ENCODE assay signal across 9 mouse cellular contexts in the genomic region with DNA sequence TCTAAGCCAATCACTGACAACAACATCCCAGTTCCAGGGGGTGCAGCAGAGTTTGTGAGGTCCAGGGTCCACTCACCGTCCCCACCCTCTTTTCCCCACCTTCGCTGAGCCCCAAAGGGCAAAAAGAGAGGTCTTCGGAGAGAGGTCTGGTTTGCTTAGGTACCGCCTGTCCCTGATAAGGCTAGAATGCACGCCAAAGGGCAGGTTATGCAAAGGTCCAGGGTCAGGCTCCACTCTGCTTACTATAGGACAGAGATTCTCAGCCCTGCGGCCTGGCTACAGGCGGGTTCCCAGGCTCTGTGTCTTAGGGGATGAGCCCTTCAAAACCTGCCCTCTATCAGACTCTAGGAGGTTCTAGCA. TPM values are rescaled to one million over a fixed set of nuclear protein-coding genes. Genes with fewer than 3 reads are reported as not detected.
DNase-seq lines count a peak whose midpoint lies in the region; ATAC-seq lines count a peak whose summit lies in the region.
"Had no signal": no experiment of that assay in that cellular context is flagged by ENCODE, and none has a peak within 500 bp of the region (broad histone marks: within the 10 kb centered on the region; RNA-seq: fewer than 3 reads in every experiment).

No protein-coding gene starts in this region.

- WGBS in heart, embryonic 11.5 days (ENCODE audit: insufficient replicate concordance): 11% methylated on average over 7 of the region's 7 CpGs
- 17% methylated on average over 7 of the region's 7 CpGs for WGBS in embryonic facial prominence, embryonic 11.5 days
- 14% methylated on average over 7 of the region's 7 CpGs for WGBS in intestine, embryonic 15.5 days
- 22% methylated on average over 7 of the region's 7 CpGs for WGBS in midbrain, embryonic 14.5 days

- no peaks in the 10 kb centered on the region for H3K27me3 ChIP-seq in heart, embryonic 11.5 days (ENCODE audit: control insufficient read depth, insufficient read depth, low read length)
- no peaks in the 10 kb centered on the region for H3K27me3 ChIP-seq in embryonic facial prominence, embryonic 11.5 days (ENCODE audit: control insufficient read depth, insufficient read depth, low read length)
- H3K27me3 ChIP-seq in intestine, embryonic 15.5 days (replicated peaks): no peaks in the 10 kb centered on the region
- no peaks in the 10 kb centered on the region for H3K27me3 ChIP-seq in midbrain, embryonic 14.5 days (ENCODE audit: control insufficient read depth, insufficient read depth, low read length)

- peaks cover 10% of the 10 kb centered on the region for H3K4me1 ChIP-seq in heart, embryonic 11.5 days (ENCODE audit: control insufficient read depth, insufficient read depth, low read length)
- H3K4me1 ChIP-seq in embryonic facial prominence, embryonic 11.5 days (ENCODE audit: control insufficient read depth, insufficient read depth, low read length): no peaks in the 10 kb centered on the region
- H3K4me1 ChIP-seq in intestine, embryonic 15.5 days (replicated peaks): peaks cover 18% of the 10 kb centered on the region
- H3K4me1 ChIP-seq in midbrain, embryonic 14.5 days (ENCODE audit: control insufficient read depth, insufficient read depth, low read length): peaks cover 8% of the 10 kb centered on the region

- peak overlapping the region; percentile 50 for H3K4me3 ChIP-seq in heart, embryonic 11.5 days (ENCODE audit: low read depth, low read length)
- H3K4me3 ChIP-seq in embryonic facial prominence, embryonic 11.5 days (ENCODE audit: low read depth, low read length): peak overlapping the region; percentile 36
- peak overlapping the region; percentile 45 for H3K4me3 ChIP-seq in intestine, embryonic 15.5 days (replicated peaks)
- H3K4me3 ChIP-seq in midbrain, embryonic 14.5 days (replicated peaks; ENCODE audit: low read depth, low read length): peak overlapping the region; percentile 21

- H3K36me3 ChIP-seq in heart, embryonic 11.5 days (ENCODE audit: control insufficient read depth, insufficient read depth, low read length): no peaks in the 10 kb centered on the region
- H3K36me3 ChIP-seq in embryonic facial prominence, embryonic 11.5 days (replicated peaks; ENCODE audit: control insufficient read depth, insufficient read depth, low read depth, low read length): no peaks in the 10 kb centered on the region
- H3K36me3 ChIP-seq in intestine, embryonic 15.5 days: no peaks in the 10 kb centered on the region
- no peaks in the 10 kb centered on the region for H3K36me3 ChIP-seq in midbrain, embryonic 14.5 days (ENCODE audit: control insufficient read depth, insufficient read depth, low read length)

- H3K27ac ChIP-seq in heart, embryonic 11.5 days (ENCODE audit: low read depth, low read length): no peak overlapping the region
- H3K27ac ChIP-seq in embryonic facial prominence, embryonic 11.5 days (replicated peaks; ENCODE audit: low read depth, low read length): no peak overlapping the region
- H3K27ac ChIP-seq in intestine, embryonic 15.5 days: peak overlapping the region; percentile 86
- no peak overlapping the region for H3K27ac ChIP-seq in midbrain, embryonic 14.5 days (replicated peaks; ENCODE audit: low read depth, low read length)

- intact Hi-C loops in heart, postnatal 25 days (cut with DNase I): no loop called here

- DNase-seq in heart, postnatal 25 days (ENCODE audit: low spot score): no peak
- no peak for DNase-seq in embryonic facial prominence, embryonic 11.5 days (ENCODE audit: low spot score)
- no peak for DNase-seq in midbrain, embryonic 14.5 days
- DNase-seq in frontal cortex, postnatal 10 days (ENCODE audit: low spot score in 2 of 2): no peak
- no peak for DNase-seq in layer of hippocampus, adult 8-10 months (ENCODE audit: low spot score in 2 of 2)
- DNase-seq in spleen, postnatal 4 days (ENCODE audit: low spot score in 2 of 2): no peak

- peak overlapping the region; percentile 44 for H3K9ac ChIP-seq in heart, embryonic 11.5 days (ENCODE audit: low read depth, low read length)
- peak overlapping the region; percentile 66; the same call in 1 of the 2 replicates for H3K9ac ChIP-seq in embryonic facial prominence, embryonic 11.5 days (replicated peaks; ENCODE audit: low read length)
- H3K9ac ChIP-seq in intestine, embryonic 15.5 days: peak overlapping the region; percentile 52
- no peak overlapping the region for H3K9ac ChIP-seq in midbrain, embryonic 14.5 days (replicated peaks; ENCODE audit: low read length)

- H3K9me3 ChIP-seq in heart, embryonic 11.5 days (replicated peaks; ENCODE audit: control insufficient read depth, low read length): no peaks in the 10 kb centered on the region
- no peaks in the 10 kb centered on the region for H3K9me3 ChIP-seq in embryonic facial prominence, embryonic 11.5 days (replicated peaks; ENCODE audit: control insufficient read depth, low read length)
- no peaks in the 10 kb centered on the region for H3K9me3 ChIP-seq in intestine, embryonic 15.5 days
- no peaks in the 10 kb centered on the region for H3K9me3 ChIP-seq in midbrain, embryonic 14.5 days (ENCODE audit: control insufficient read depth, low read length)

- 0 out of 2 replicates have a peak, but pooled peaks have one; percentile 6 for ATAC-seq in heart, embryonic 11.5 days (replicated peaks; ENCODE audit: insufficient number of reproducible peaks, low FRiP score, low TSS enrichment)
- ATAC-seq in embryonic facial prominence, embryonic 11.5 days (replicated peaks; ENCODE audit: insufficient number of reproducible peaks, low FRiP score, low TSS enrichment, low read depth): peak; percentile 49; the same call in 1 of the 2 replicates
- peak; percentile 80 for ATAC-seq in intestine, embryonic 15.5 days
- ATAC-seq in midbrain, embryonic 14.5 days (ENCODE audit: low FRiP score, low TSS enrichment): peak; percentile 40; the same call in 1 of the 2 replicates

- H3K4me2 ChIP-seq in heart, embryonic 11.5 days: peak overlapping the region; percentile 82
- H3K4me2 ChIP-seq in embryonic facial prominence, embryonic 11.5 days (ENCODE audit: low read depth, low read length): peak overlapping the region; percentile 67
- peak overlapping the region; percentile 86 for H3K4me2 ChIP-seq in intestine, embryonic 15.5 days (replicated peaks)
- H3K4me2 ChIP-seq in midbrain, embryonic 14.5 days (ENCODE audit: low read length): peak overlapping the region; percentile 54

RNA-seq across cellular contexts. Expression of a gene that starts 0.6 kb away (rescaled TPM):
- 4.1 and 4.4 TPM in 2 replicates for polyA plus RNA-seq in heart, embryonic 11.5 days (2014; fragmentation: Nextera tagmentation; extraction: Ambion mirVana)
- 10 to 100 TPM; 21.5 to 25.4 TPM for total RNA-seq in heart, postnatal 25 days (2021)
- polyA plus RNA-seq in embryonic facial prominence, embryonic 11.5 days (2014; fragmentation: Nextera tagmentation; extraction: Ambion mirVana): 1.4 and 2.2 TPM in 2 replicates
- 9.0 and 11.2 TPM in 2 replicates for polyA plus RNA-seq in intestine, embryonic 15.5 days (2015; fragmentation: Nextera tagmentation; extraction: Ambion mirVana)
- polyA plus RNA-seq in midbrain, embryonic 14.5 days (2014; fragmentation: Nextera tagmentation; extraction: Ambion mirVana): 0.76 and 2.1 TPM in 2 replicates
- 10 to 100 TPM; 46.4 to 55.0 (median 53.4) TPM for total RNA-seq in layer of hippocampus, adult 8-10 months (2022)

RNA-seq across cellular contexts. Expression of a gene that starts 14.3 kb away (rescaled TPM):
- not detected in 2 replicates for polyA plus RNA-seq in heart, embryonic 11.5 days (2014; fragmentation: Nextera tagmentation; extraction: Ambion mirVana)
- under 1 TPM; 0.21 to 0.22 TPM for total RNA-seq in heart, postnatal 25 days (2021)
- not detected in 2 replicates for polyA plus RNA-seq in embryonic facial prominence, embryonic 11.5 days (2014; fragmentation: Nextera tagmentation; extraction: Ambion mirVana)
- not detected in 2 replicates for polyA plus RNA-seq in intestine, embryonic 15.5 days (2015; fragmentation: Nextera tagmentation; extraction: Ambion mirVana)
- polyA plus RNA-seq in midbrain, embryonic 14.5 days (2014; fragmentation: Nextera tagmentation; extraction: Ambion mirVana): not detected in 2 replicates
- total RNA-seq in layer of hippocampus, adult 8-10 months (2022): under 1 TPM in 1 of 4 experiments, not detected in 3; 0.45 TPM
- total RNA-seq: neutrophil, adult 5-6 weeks had no signal

RNA-seq across cellular contexts. Expression of a gene that starts 25.4 kb away (rescaled TPM):
- 462 and 487 TPM in 2 replicates for polyA plus RNA-seq in heart, embryonic 11.5 days (2014; fragmentation: Nextera tagmentation; extraction: Ambion mirVana)
- 100 to 1,000 TPM; 683 to 734 TPM for total RNA-seq in heart, postnatal 25 days (2021)
- 271 and 281 TPM in 2 replicates for polyA plus RNA-seq in embryonic facial prominence, embryonic 11.5 days (2014; fragmentation: Nextera tagmentation; extraction: Ambion mirVana)
- polyA plus RNA-seq in intestine, embryonic 15.5 days (2015; fragmentation: Nextera tagmentation; extraction: Ambion mirVana): 502 and 513 TPM in 2 replicates
- 375 and 469 TPM in 2 replicates for polyA plus RNA-seq in midbrain, embryonic 14.5 days (2014; fragmentation: Nextera tagmentation; extraction: Ambion mirVana)
- total RNA-seq in layer of hippocampus, adult 8-10 months (2022): 100 to 1,000 TPM; 177 to 207 (median 191) TPM

RNA-seq across cellular contexts. Expression of a gene that starts 27.5 kb away (rescaled TPM):
- 0.40 TPM in 1 of 2 replicates, not detected in the other for polyA plus RNA-seq in heart, embryonic 11.5 days (2014; fragmentation: Nextera tagmentation; extraction: Ambion mirVana)
- total RNA-seq in heart, postnatal 25 days (2021): not detected
- not detected in 2 replicates for polyA plus RNA-seq in embryonic facial prominence, embryonic 11.5 days (2014; fragmentation: Nextera tagmentation; extraction: Ambion mirVana)
- 0.83 and 1.0 TPM in 2 replicates for polyA plus RNA-seq in intestine, embryonic 15.5 days (2015; fragmentation: Nextera tagmentation; extraction: Ambion mirVana)
- not detected in 2 replicates for polyA plus RNA-seq in midbrain, embryonic 14.5 days (2014; fragmentation: Nextera tagmentation; extraction: Ambion mirVana)
- total RNA-seq in layer of hippocampus, adult 8-10 months (2022): 1 to 10 TPM in 2 of 4 experiments, under 1 TPM in 1, not detected in 1; 0.41 to 1.2 (median 1.0) TPM
- total RNA-seq: neutrophil, adult 5-6 weeks had no signal

RNA-seq across cellular contexts. Expression of a gene that starts 40.7 kb away (rescaled TPM):
- 320 and 330 TPM in 2 replicates for polyA plus RNA-seq in heart, embryonic 11.5 days (2014; fragmentation: Nextera tagmentation; extraction: Ambion mirVana)
- total RNA-seq in heart, postnatal 25 days (2021): 100 to 1,000 TPM; 203 to 204 TPM
- polyA plus RNA-seq in embryonic facial prominence, embryonic 11.5 days (2014; fragmentation: Nextera tagmentation; extraction: Ambion mirVana): 214 and 227 TPM in 2 replicates
- polyA plus RNA-seq in intestine, embryonic 15.5 days (2015; fragmentation: Nextera tagmentation; extraction: Ambion mirVana): 277 and 308 TPM in 2 replicates
- polyA plus RNA-seq in midbrain, embryonic 14.5 days (2014; fragmentation: Nextera tagmentation; extraction: Ambion mirVana): 286 and 365 TPM in 2 replicates
- 100 to 1,000 TPM; 123 to 145 (median 138) TPM for total RNA-seq in layer of hippocampus, adult 8-10 months (2022)

Comparison
In these comparisons a context has a peak if more than half of its experiments do, and no peak if none do; other contexts are left out.
1. ATAC-seq: peak in every context shown above with its lines; median percentile 80 in intestine, embryonic 15.5 days; 49 in embryonic facial prominence, embryonic 11.5 days; 40 in midbrain, embryonic 14.5 days; 6 in heart, embryonic 11.5 days.